Mouse (Mus musculus): ENCODE data around the gene Cnih2. TPM values are rescaled to one million over a fixed set of nuclear protein-coding genes. Genes with fewer than 3 reads are reported as not detected.

Cnih2 gene
- polyA plus RNA-seq, 1 experiment from 2014 or later = 318 TPM

- no peak for ATAC-seq (ENCODE audit: low read depth)
- 83% methylated on average over 6 of the region's 6 CpGs for WGBS
These were observed 49.0 kb downstream of the Cnih2 start for GRCm38 (mm10) chr19:5049325-5049724.

GRCm38 (mm10) chr19:5048138-5049056 is 49.9 kb downstream of the Cnih2 start:
- Histone ChIP-seq H3K4me2 (no peak overlapping the region), H3K27me3 (peaks cover 40% of the 10 kb centered on the region), H3K27ac (replicated peaks) (no peak overlapping the region), H3K36me3 (peaks cover 56% of the 10 kb centered on the region), H3K9me3 (no peaks in the 10 kb centered on the region), H3K4me3 (no peak overlapping the region), H3K4me1 (replicated peaks) (peaks cover 18% of the 10 kb centered on the region), H3K9ac (no peak overlapping the region)
- 88% methylated on average over 14 of the region's 14 CpGs for WGBS
- no peak for ATAC-seq (ENCODE audit: low read depth)

More at GRCm38 (mm10) chr19:5049325-5049724, 49.0 kb downstream of the Cnih2 start:
- Histone ChIP-seq H3K4me3 (no peak overlapping the region), H3K9me3 (no peaks in the 10 kb centered on the region), H3K9ac (no peak overlapping the region), H3K36me3 (peaks cover 48% of the 10 kb centered on the region), H3K27me3 (peaks cover 49% of the 10 kb centered on the region), H3K4me2 (no peak overlapping the region), H3K4me1 (replicated peaks) (peaks cover 18% of the 10 kb centered on the region), H3K27ac (replicated peaks) (no peak overlapping the region)

- H3K9ac ChIP-seq = no peak overlapping the region
- WGBS = 80% methylated on average over 4 of the region's 4 CpGs
- H3K4me1 ChIP-seq (replicated peaks) = peaks cover 27% of the 10 kb centered on the region
- peaks cover 11% of the 10 kb centered on the region for H3K27me3 ChIP-seq
- ATAC-seq (ENCODE audit: low read depth) = no peak
- H3K4me3 ChIP-seq = no peak overlapping the region
- no peak overlapping the region for H3K27ac ChIP-seq (replicated peaks)
- no peaks in the 10 kb centered on the region for H3K9me3 ChIP-seq
- H3K4me2 ChIP-seq = no peak overlapping the region
- H3K36me3 ChIP-seq = peaks cover 65% of the 10 kb centered on the region
These were observed 52.8 kb downstream of the Cnih2 start for GRCm38 (mm10) chr19:5045531-5045930.

Other genes starting within 250 kb of the Cnih2 start
- gene Ctsf, start 243.4 kb downstream of the Cnih2 start, polyA plus RNA-seq (2015; fragmentation: Nextera tagmentation; extraction: Ambion mirVana) = 66.7 and 70.4 TPM in 2 replicates
- 3.1 and 3.2 TPM in 2 replicates for gene Actn3, start 220.6 kb downstream of the Cnih2 start, polyA plus RNA-seq (2015; fragmentation: Nextera tagmentation; extraction: Ambion mirVana)
- gene Zdhhc24, start 219.9 kb downstream of the Cnih2 start, polyA plus RNA-seq (2015; fragmentation: Nextera tagmentation; extraction: Ambion mirVana) = 19.5 and 22.1 TPM in 2 replicates
- gene Bbs1, start 191.9 kb downstream of the Cnih2 start, polyA plus RNA-seq (2015; fragmentation: Nextera tagmentation; extraction: Ambion mirVana) = 7.6 and 9.4 TPM in 2 replicates
- 109 and 120 TPM in 2 replicates for gene Dpp3, start 170.2 kb downstream of the Cnih2 start, polyA plus RNA-seq (2015; fragmentation: Nextera tagmentation; extraction: Ambion mirVana)
- gene Peli3, start 155.4 kb downstream of the Cnih2 start, polyA plus RNA-seq (2015; fragmentation: Nextera tagmentation; extraction: Ambion mirVana) = 8.1 and 9.3 TPM in 2 replicates
- 105 and 117 TPM in 2 replicates for gene Mrpl11, start 136.4 kb downstream of the Cnih2 start, polyA plus RNA-seq (2015; fragmentation: Nextera tagmentation; extraction: Ambion mirVana)
- 0.12 and 0.25 TPM in 2 replicates for gene Npas4, start 108.2 kb downstream of the Cnih2 start, polyA plus RNA-seq (2015; fragmentation: Nextera tagmentation; extraction: Ambion mirVana)
- gene Slc29a2, start 74.7 kb downstream of the Cnih2 start, polyA plus RNA-seq (2015; fragmentation: Nextera tagmentation; extraction: Ambion mirVana) = 7.9 TPM in 2 replicates
- 61.1 and 64.5 TPM in 2 replicates for gene B4gat1, start 59.7 kb downstream of the Cnih2 start, polyA plus RNA-seq (2015; fragmentation: Nextera tagmentation; extraction: Ambion mirVana)
- gene AC124502.3, start 59.6 kb downstream of the Cnih2 start, polyA plus RNA-seq (2015; fragmentation: Nextera tagmentation; extraction: Ambion mirVana) = 3.1 and 5.1 TPM in 2 replicates
- 43.5 and 51.7 TPM in 2 replicates for gene Brms1, start 57.2 kb downstream of the Cnih2 start, polyA plus RNA-seq (2015; fragmentation: Nextera tagmentation; extraction: Ambion mirVana)
- gene Rin1, start 48.0 kb downstream of the Cnih2 start, polyA plus RNA-seq (2015; fragmentation: Nextera tagmentation; extraction: Ambion mirVana) = 1.4 TPM in 2 replicates
- gene Cd248, start 30.4 kb downstream of the Cnih2 start, polyA plus RNA-seq (2015; fragmentation: Nextera tagmentation; extraction: Ambion mirVana) = 26.3 and 28.2 TPM in 2 replicates
- 8.4 and 10.1 TPM in 2 replicates for gene Tmem151a, start 13.0 kb downstream of the Cnih2 start, polyA plus RNA-seq (2015; fragmentation: Nextera tagmentation; extraction: Ambion mirVana)
- gene Yif1a, start 10.0 kb downstream of the Cnih2 start, polyA plus RNA-seq (2015; fragmentation: Nextera tagmentation; extraction: Ambion mirVana) = 51.3 and 67.5 TPM in 2 replicates
- 211 and 234 TPM in 2 replicates for gene Rab1b, start 8.6 kb upstream of the Cnih2 start, polyA plus RNA-seq (2015; fragmentation: Nextera tagmentation; extraction: Ambion mirVana)
- 73.7 and 80.2 TPM in 2 replicates for gene Klc2, start 20.0 kb upstream of the Cnih2 start, polyA plus RNA-seq (2015; fragmentation: Nextera tagmentation; extraction: Ambion mirVana)
- gene Pacs1, start 174.6 kb upstream of the Cnih2 start, polyA plus RNA-seq (2015; fragmentation: Nextera tagmentation; extraction: Ambion mirVana) = 36.3 and 41.0 TPM in 2 replicates
- gene Sf3b2, start 196.9 kb upstream of the Cnih2 start, polyA plus RNA-seq (2015; fragmentation: Nextera tagmentation; extraction: Ambion mirVana) = 344 and 351 TPM in 2 replicates
- gene Gal3st3, start 199.8 kb upstream of the Cnih2 start, polyA plus RNA-seq (2015; fragmentation: Nextera tagmentation; extraction: Ambion mirVana) = 34.1 and 34.6 TPM in 2 replicates
- not detected in 2 replicates for gene Catsper1, start 237.2 kb upstream of the Cnih2 start, polyA plus RNA-seq (2015; fragmentation: Nextera tagmentation; extraction: Ambion mirVana)

Data from neural tube, embryonic 13.5 days (tissue).